Comparison of ENCODE assay signal across 9 mouse cellular contexts in the genomic region with DNA sequence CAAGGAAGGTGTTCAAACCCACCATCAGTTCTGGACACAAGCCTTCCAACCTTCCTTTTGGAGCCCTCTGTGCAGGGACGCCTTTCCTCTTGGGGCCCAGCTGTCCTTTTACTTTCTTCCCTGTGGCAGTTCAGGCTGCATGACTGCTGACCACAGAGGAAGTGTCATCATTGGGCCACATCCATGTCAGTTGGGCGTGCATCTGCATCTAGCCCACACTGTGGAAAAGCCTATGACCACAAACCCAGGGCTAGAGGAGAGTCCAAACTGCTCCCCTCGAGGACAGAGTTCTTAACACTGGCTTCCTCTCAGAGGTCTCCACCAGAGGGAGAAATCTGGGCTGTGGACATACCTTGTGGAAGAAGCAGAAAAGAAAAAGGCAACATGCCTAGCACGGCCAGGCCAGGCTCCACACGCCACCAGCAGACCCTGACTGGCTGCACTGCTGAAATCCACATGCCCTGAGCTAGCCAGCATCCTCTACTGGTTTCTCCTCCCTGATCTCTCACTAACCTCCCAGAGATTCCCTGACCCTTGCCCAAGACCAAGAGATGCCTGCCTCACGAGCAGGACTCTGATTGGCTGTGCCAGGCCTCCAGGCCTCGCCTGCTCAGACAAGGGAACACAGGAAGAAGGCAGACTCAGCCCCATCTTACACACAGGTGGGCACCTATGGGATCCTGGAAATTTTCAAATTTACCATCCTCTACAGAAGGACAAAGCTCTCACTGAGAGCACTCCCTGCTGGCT.
DNase-seq lines count a peak whose midpoint lies in the region; ATAC-seq and TF ChIP-seq lines count a peak whose summit lies in the region.
"Had no signal": no experiment of that assay in that cellular context is flagged by ENCODE, and none has a peak within 500 bp of the region (broad histone marks: within the 10 kb centered on the region; RNA-seq: fewer than 3 reads in every experiment).

No protein-coding gene starts in this region.

- no peaks in the 10 kb centered on the region for H3K79me2 ChIP-seq in CH12.LX (replicated peaks; ENCODE audit: control insufficient read depth, extremely low read depth, insufficient read depth, poor library complexity, severe bottlenecking)
- H3K79me2 ChIP-seq in macrophage (ENCODE audit: inconsistent target) = no peaks in the 10 kb centered on the region

- H3K36me3 ChIP-seq in hindbrain, embryonic 13.5 days = no peaks in the 10 kb centered on the region; the same call in 1 of the 2 replicates
- no peaks in the 10 kb centered on the region for H3K36me3 ChIP-seq in hindbrain, embryonic 11.5 days (ENCODE audit: control insufficient read depth, insufficient read depth, low read length)
- H3K36me3 ChIP-seq in CH12.LX (replicated peaks in 1 of 2; ENCODE audit: control insufficient read depth in 1 of 2, insufficient read depth in 1 of 2, low read length in 1 of 2) = peaks cover 0 to 67% of the 10 kb centered on the region in 2 experiments
- H3K36me3 ChIP-seq in intestine, embryonic 14.5 days (ENCODE audit: control insufficient read depth, insufficient read depth, low read length) = no peaks in the 10 kb centered on the region
- no peaks in the 10 kb centered on the region for H3K36me3 ChIP-seq in macrophage (ENCODE audit: inconsistent target)

- DNase-seq in hindbrain, embryonic 11.5 days (ENCODE audit: low spot score) = no peak
- DNase-seq in CH12.LX (ENCODE audit: extremely low read depth) = no peak
- DNase-seq in intestine, embryonic 14.5 days (ENCODE audit: low spot score) = no peak
- no peak for DNase-seq in thymus, postnatal 36 days
- DNase-seq in embryo, embryonic 9.5 days (ENCODE audit: extremely low spot score) = no peak
- no peak for DNase-seq in cerebellum, adult 8-10 months

- no peak for ATAC-seq in hindbrain, embryonic 13.5 days (ENCODE audit: low FRiP score)
- ATAC-seq in hindbrain, embryonic 11.5 days (ENCODE audit: low FRiP score) = no peak
- ATAC-seq in intestine, embryonic 14.5 days (replicated peaks; ENCODE audit: low FRiP score, low TSS enrichment, low read depth) = 0 out of 2 replicates have a peak, but pooled peaks have one; percentile 6

- H3K27ac ChIP-seq in hindbrain, embryonic 13.5 days = peak overlapping the region; percentile 30; the same call in 1 of the 2 replicates
- no peak overlapping the region for H3K27ac ChIP-seq in hindbrain, embryonic 11.5 days (ENCODE audit: low read depth, low read length)
- no peak overlapping the region for H3K27ac ChIP-seq in CH12.LX (ENCODE audit: insufficient read depth, low read depth)
- peak overlapping the region; percentile 10; the same call in 1 of the 2 replicates for H3K27ac ChIP-seq in intestine, embryonic 14.5 days (ENCODE audit: low read depth)
- peak overlapping the region; percentile 88 for H3K27ac ChIP-seq in macrophage

- peak; percentile 3 for TF ChIP-seq RAD21 in CH12.LX (IDR thresholded peaks at IDR 0.05; ENCODE audit: low read depth, low read length)

- no peak for TF ChIP-seq POLR2A in CH12.LX (IDR thresholded peaks at IDR 0.05; ENCODE audit: low read depth, low read length)

- no peak overlapping the region for H3K9ac ChIP-seq in hindbrain, embryonic 13.5 days
- no peak overlapping the region for H3K9ac ChIP-seq in hindbrain, embryonic 11.5 days (ENCODE audit: low read depth, low read length)
- H3K9ac ChIP-seq in CH12.LX (ENCODE audit: insufficient read depth, low read depth) = no peak overlapping the region
- H3K9ac ChIP-seq in intestine, embryonic 14.5 days (ENCODE audit: low read length) = no peak overlapping the region

- no peak overlapping the region for H3K4me3 ChIP-seq in hindbrain, embryonic 13.5 days
- no peak overlapping the region for H3K4me3 ChIP-seq in hindbrain, embryonic 11.5 days (ENCODE audit: low read depth, low read length)
- H3K4me3 ChIP-seq in CH12.LX (replicated peaks in 1 of 3; ENCODE audit: low read depth in 2 of 3, low read length in 2 of 3, poor library complexity in 1 of 3) (no peak overlapping the region), macrophage (ENCODE audit: inconsistent target) (no peak overlapping the region)
- no peak overlapping the region for H3K4me3 ChIP-seq in intestine, embryonic 14.5 days (ENCODE audit: low read depth, low read length)
- H3K4me3 ChIP-seq: erythroblast, embryonic 14.5 days had no signal

- peaks cover 27% of the 10 kb centered on the region for H3K4me1 ChIP-seq in hindbrain, embryonic 13.5 days (replicated peaks)
- H3K4me1 ChIP-seq in hindbrain, embryonic 11.5 days (replicated peaks; ENCODE audit: control insufficient read depth, insufficient read depth, low read length) = peaks cover 4% of the 10 kb centered on the region; the same call in 1 of the 2 replicates
- peaks cover 39 to 76% of the 10 kb centered on the region in 2 experiments for H3K4me1 ChIP-seq in CH12.LX (ENCODE audit: control insufficient read depth in 1 of 2, insufficient read depth in 2 of 2)
- peaks cover 13% of the 10 kb centered on the region for H3K4me1 ChIP-seq in intestine, embryonic 14.5 days (replicated peaks; ENCODE audit: control insufficient read depth, insufficient read depth, low read length)

- H3K27me3 ChIP-seq in hindbrain, embryonic 13.5 days = no peaks in the 10 kb centered on the region
- H3K27me3 ChIP-seq in hindbrain, embryonic 11.5 days (ENCODE audit: control insufficient read depth, insufficient read depth, low read length) = no peaks in the 10 kb centered on the region
- H3K27me3 ChIP-seq in CH12.LX (replicated peaks) = no peaks in the 10 kb centered on the region
- no peaks in the 10 kb centered on the region for H3K27me3 ChIP-seq in intestine, embryonic 14.5 days (replicated peaks; ENCODE audit: control insufficient read depth, insufficient read depth, low read length)

- no peak for TF ChIP-seq CTCF in CH12.LX (conservative IDR thresholded peaks at IDR 0.05 in 1 of 2, IDR thresholded peaks at IDR 0.05 in 1 of 2; ENCODE audit: low read depth in 2 of 2, low read length in 2 of 2)

- 89% methylated on average over 7 of the region's 7 CpGs for WGBS in hindbrain, embryonic 13.5 days
- WGBS in hindbrain, embryonic 11.5 days = 86% methylated on average over 7 of the region's 7 CpGs
- 84% methylated on average over 7 of the region's 7 CpGs for WGBS in intestine, embryonic 14.5 days
- WGBS in macrophage (ENCODE audit: missing documents) = 33% methylated on average over 7 of the region's 7 CpGs

- dilution Hi-C loops in CH12.LX (cut with MboI; ENCODE audit: extremely low pct_ligation_motif_present, extremely low pct_unique_long_range_greater_than_20kb, low sequenced_read_pairs) = no loop called here

- in situ Hi-C loops in CH12.LX (cut with MboI; ENCODE audit: low pct_ligation_motif_present, low pct_unique_long_range_greater_than_20kb, low sequenced_read_pairs) = no loop called here

- TF ChIP-seq EP300 in CH12.LX (IDR thresholded peaks at IDR 0.05; ENCODE audit: low read length) = no peak

- no peak overlapping the region for H3K4me2 ChIP-seq in hindbrain, embryonic 13.5 days
- no peak overlapping the region for H3K4me2 ChIP-seq in hindbrain, embryonic 11.5 days (replicated peaks; ENCODE audit: low read depth, low read length)
- no peak overlapping the region for H3K4me2 ChIP-seq in CH12.LX (ENCODE audit: insufficient read depth, low read depth, poor library complexity, severe bottlenecking)
- H3K4me2 ChIP-seq in intestine, embryonic 14.5 days (ENCODE audit: low read length) = no peak overlapping the region

- no peaks in the 10 kb centered on the region for H3K9me3 ChIP-seq in hindbrain, embryonic 13.5 days
- H3K9me3 ChIP-seq in hindbrain, embryonic 11.5 days (ENCODE audit: control insufficient read depth, low read length) = no peaks in the 10 kb centered on the region
- no peaks in the 10 kb centered on the region for H3K9me3 ChIP-seq in CH12.LX (replicated peaks; ENCODE audit: low read length)
- H3K9me3 ChIP-seq in intestine, embryonic 14.5 days (ENCODE audit: control insufficient read depth, low read length) = no peaks in the 10 kb centered on the region

TF ChIP-seq in CH12.LX, 34 proteins besides CTCF, POLR2A, EP300 and RAD21:
- TF ChIP-seq NRF1 (IDR thresholded peaks at IDR 0.05; ENCODE audit: low read depth, low read length) (no peak), ETS1 (conservative IDR thresholded peaks at IDR 0.05; ENCODE audit: low read depth, low read length) (peak; percentile 21; the same call in 1 of the 2 replicates), ELF1 (IDR thresholded peaks at IDR 0.05; ENCODE audit: low read depth, low read length) (no peak), MAFK (IDR thresholded peaks at IDR 0.05; ENCODE audit: insufficient replicate concordance, low read length) (no peak), SMC3 (IDR thresholded peaks at IDR 0.05; ENCODE audit: low read depth, low read length) (0 out of 2 replicates have a peak, but pooled peaks have one; percentile 4)

Comparison
In these comparisons a context has a peak if more than half of its experiments do, and no peak if none do; other contexts are left out.
1. H3K27ac ChIP-seq: peak in hindbrain, embryonic 13.5 days (single experiment), intestine, embryonic 14.5 days (single experiment) and macrophage (single experiment); none in hindbrain, embryonic 11.5 days (single experiment) and CH12.LX (single experiment).